Mouse (Mus musculus) adrenal gland, adult 2 months (tissue): Measurements from ENCODE around the gene Ccl25. TPM values are rescaled to one million over a fixed set of nuclear protein-coding genes. Genes with fewer than 3 reads are reported as not detected.

Experiments
- DNase-seq: peaks from one replicate; pipeline ENCODE4 v3.0.0; 2021
- long read RNA-seq: library from polyadenylated mRNA; stranded (forward); transcript quantifications from one replicate; pipeline ENCODE4 v2.0.0, GENCODE M21; 2021
- polyA plus RNA-seq: library from polyadenylated mRNA; depleted of rRNA; stranded (reverse); fragments of >200 nt; gene quantifications from 2 replicates; pipeline ENCODE4 v1.2.3, GENCODE M21; 2012; rRNA removed
- total RNA-seq, 2 experiments: library from RNA; stranded (reverse); gene quantifications; 2 replicates each; pipeline ENCODE4 v1.2.3; 2021

Ccl25 gene
- total RNA-seq = 10 to 100 TPM; 16.0 to 18.6 TPM
- 0.86 and 1.6 TPM in 2 replicates for polyA plus RNA-seq
- long read RNA-seq, partial matches to known transcripts = 0 of 7 reads
- long read RNA-seq, other reads (novel, unspliced or antisense) = 6 of 7 reads

DNA sequence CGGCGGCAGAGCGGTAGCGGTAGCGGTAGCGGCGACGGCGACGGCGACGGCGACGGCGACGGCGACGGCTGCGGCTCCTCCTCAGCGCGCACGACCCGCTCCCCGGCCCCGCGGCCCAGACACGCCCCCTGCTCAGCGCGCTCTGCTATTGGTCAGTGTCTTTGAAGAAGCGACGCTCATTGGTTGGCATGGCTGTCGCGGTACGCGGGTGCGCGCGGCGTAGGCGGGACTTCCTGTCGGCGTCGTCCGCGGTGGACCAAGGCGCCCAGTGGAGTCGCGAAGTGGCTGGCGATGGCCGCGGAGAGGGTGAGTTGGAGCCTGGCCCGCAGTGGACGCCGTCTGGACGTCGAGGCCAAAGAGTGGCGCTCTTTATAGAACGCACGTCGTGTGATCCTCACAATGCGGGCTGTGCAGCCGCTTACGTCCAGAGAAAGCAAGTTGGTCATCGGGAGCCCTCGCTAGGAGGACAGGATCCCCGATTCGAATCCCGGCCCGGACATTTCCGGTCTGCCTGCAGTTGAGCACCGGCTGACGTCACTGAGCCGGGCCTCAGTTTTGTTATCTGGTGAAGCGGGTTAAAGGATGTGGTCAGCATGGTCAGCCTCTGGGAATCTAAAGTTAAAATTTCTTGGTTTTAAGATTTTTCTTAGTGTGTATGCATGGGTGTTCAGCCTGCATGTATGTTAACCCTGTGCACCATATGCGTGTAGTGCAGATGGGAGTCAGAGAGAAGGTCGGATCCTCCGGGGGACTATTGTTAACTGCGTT is at the start of gene Ccl25, which contains the start of gene Elavl1:
Ccl25 (plus strand) TSS at position 228 of the 768 bp plus-strand sequence.
Elavl1 (minus strand) TSS at position 431 of the 768 bp plus-strand sequence.
- DNase-seq = peak; percentile 98

GRCm38 (mm10) chr8:4275275-4276110 is 49.5 kb upstream of the Ccl25 start, which contains the start of gene Timm44:
TSS of gene Timm44 (minus strand) at chr8:4275913.
- peak; percentile 97 for DNase-seq

DNA sequence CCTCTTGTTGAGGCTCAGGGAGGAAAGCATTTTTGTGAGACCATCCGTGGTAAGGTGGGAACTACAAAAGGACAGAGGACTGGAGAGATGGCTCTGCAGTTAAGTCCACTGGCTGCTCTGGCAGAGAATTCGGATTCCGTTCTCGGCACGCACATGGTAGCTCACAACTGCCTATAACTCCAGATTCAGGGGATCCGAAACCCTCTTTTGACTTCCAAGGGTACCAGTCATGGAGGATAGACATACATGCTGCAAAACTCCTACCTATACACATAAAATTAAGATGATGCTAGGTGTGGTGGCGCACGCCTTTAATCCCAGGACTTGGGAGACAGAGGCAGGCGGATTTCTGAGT is 48.9 kb upstream of the Ccl25 start:
- DNase-seq = no peak

DNA sequence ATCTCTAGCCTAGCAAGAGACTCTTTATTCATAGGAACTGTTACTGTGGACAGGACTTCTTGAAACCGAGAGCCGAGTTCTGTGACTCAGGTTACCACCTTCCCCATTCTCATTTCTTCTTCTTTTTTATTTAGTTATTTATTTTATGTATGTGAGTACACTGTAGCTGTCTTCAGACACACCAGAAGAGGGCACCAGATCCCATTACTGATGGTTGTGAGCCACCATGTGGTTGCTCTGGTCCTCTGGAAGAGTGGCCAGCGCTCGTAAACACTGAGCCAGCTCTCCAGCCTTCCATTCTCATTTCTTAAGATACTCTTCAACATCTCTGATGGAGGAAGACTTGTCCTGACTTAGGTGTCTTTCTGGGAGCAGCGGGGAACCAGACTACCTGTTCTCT is 32.3 kb upstream of the Ccl25 start:
- no peak for DNase-seq

DNA sequence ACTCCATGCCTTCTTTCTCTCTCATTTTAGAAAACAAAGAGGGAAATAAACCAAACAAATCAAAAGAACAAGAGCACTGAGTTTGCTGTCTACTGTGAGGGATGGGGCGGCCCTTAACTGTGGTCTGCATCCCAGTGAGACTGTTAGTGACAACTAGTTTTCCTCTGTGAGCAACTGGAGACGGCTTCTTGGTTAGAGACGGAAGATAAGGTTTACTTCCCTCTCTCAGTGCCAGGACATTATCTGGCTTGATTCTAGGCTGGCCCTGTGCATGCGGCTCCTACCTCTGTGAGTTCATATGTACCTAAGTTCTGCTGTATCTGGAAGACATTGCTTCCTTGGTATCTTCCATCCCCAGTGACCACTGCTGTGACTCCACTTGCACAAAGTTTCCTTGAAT is 27.2 kb upstream of the Ccl25 start:
- no peak for DNase-seq

DNA sequence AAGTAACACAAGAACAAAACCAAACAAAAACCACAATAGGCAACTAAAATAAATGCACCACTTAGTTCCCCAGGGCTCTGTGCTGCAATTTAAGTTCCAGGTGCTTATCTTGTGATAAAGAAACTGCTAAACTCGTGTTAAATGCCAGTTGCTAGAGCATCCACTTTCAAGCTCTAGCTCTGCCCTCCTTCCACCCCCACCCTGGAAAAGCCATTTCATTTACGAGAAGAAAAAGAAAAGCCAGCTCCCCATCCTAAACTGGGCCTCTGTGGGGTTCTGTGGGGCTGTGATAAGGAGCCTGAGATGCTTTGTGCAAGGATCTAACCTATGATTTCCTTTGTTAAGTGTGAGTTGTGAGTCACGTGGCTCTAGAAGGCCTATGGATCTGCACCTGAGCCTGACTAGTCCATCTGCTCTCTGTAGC is 20.9 kb upstream of the Ccl25 start:
- no peak for DNase-seq

DNA sequence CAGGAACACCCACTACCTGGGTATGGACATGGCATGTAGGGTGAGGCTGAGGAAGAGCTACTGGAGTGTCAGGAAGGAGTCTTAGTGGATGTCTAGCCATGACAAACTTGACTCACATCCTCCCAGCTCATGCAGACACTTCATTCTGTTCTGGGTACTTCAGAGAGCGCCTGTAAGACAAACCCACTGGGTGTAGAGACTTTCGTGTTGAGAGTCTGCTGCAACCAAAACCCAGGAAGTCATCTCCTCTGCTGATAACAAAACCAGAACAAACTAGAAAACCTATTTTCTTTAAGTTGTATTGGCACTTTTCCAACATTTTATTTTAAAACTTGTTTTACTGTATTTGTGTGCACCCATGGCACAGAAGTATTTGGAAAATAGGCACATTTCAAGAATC is 19.2 kb upstream of the Ccl25 start:
- DNase-seq = no peak

- DNase-seq = no peak
Measured at GRCm38 (mm10) chr8:4312104-4312503, 12.9 kb upstream of the Ccl25 start.

- DNase-seq = no peak
Measured at GRCm38 (mm10) chr8:4313254-4314124, 11.5 kb upstream of the Ccl25 start.

- no peak for DNase-seq
Measured at GRCm38 (mm10) chr8:4314852-4315251, 10.2 kb upstream of the Ccl25 start.

DNA sequence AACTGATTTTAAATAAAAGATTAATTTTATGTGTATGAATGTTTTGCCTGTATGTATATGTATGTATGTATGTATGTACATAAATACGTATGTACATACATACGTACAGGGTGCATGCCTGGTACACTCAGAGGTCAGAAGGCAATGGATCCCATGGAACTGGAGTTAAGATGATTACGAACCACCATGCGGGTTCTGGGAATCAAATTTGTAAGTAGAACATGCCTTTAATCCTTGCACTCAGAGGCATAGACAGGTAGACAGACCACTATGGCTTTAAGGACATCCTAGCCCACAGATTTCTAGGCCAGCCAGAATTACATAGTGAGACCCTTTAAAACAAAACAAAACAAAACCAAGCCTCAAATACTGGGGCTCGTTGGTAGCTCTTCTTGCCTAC is 6.9 kb upstream of the Ccl25 start:
- no peak for DNase-seq

GRCm38 (mm10) chr8:4318796-4319572 is 6.0 kb upstream of the Ccl25 start:
- DNase-seq = no peak

DNA sequence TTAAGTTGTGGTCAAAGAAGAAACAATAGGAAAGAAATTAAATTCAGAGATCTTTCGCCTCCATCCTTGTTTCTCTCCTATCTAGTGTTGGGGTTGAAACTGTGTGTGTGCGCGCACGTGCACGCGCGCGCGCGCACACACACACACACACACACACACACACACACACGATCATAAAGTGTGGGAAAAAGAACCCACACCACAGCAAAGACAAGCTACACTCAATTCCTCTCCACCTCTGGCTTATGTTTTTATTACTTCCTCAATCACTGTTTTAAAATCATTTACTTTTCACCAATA is 5.5 kb upstream of the Ccl25 start:
- DNase-seq = no peak

DNA sequence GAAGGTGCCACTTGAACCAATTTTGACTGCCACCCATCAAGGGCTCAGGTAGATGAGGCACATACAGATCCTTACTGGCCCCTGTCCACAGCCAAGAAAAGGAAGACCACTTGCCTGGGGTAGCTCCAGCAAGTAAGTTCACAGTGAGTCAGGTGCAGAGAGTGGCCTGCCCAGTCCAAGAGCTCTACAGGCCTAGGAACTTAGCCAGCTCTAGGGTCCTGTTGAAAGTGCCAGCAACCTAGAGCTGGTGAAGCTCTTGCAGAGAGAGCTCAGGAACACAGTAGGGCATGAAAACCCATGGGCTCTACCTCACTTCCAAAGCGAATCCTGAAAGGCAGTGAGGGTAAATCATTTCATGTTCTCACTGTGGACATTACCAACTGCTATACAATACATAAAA is 4.6 kb upstream of the Ccl25 start:
- no peak for DNase-seq

DNA sequence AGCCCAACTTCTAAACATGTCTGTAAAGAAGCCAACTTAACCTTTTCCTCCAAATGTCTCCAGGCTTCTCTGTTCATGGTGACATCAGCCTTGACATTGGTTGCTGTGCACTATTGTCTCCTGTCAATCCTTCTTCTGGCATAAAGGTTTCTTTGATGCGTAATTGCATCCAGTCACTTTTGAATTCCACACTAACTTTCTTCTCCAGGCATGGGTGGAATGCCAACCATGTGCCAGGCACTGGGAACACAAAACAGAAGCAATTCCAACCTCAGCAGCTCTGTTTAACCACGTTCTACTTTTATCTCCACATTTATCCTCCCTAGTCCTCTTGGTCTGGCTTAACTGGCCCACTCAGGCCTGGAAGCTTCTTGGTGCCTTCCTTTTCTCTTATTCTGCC is 4.0 kb upstream of the Ccl25 start:
- no peak for DNase-seq

DNA sequence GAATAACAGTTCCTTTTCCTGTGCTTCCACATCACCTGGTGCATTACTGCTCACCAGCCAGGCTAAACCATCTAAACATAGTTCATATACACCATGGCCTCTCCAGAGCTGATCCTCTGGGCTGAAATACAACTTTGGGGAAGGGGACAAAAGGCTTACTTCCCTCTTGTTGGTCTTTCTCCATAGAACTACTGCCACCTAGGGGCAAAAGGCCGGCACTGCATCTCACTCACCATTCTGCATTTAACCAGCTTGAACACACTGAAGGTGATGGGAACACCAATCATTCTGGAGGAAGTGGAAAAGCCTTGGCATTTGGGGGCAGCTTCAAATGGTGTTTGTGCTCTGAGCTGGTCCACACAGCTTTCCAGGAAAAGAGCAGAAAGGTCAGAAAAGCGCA is 2.5 kb upstream of the Ccl25 start:
- peak; percentile 76 for DNase-seq

GRCm38 (mm10) chr8:4323917-4324316 is 1.1 kb upstream of the Ccl25 start:
- no peak for DNase-seq

DNA sequence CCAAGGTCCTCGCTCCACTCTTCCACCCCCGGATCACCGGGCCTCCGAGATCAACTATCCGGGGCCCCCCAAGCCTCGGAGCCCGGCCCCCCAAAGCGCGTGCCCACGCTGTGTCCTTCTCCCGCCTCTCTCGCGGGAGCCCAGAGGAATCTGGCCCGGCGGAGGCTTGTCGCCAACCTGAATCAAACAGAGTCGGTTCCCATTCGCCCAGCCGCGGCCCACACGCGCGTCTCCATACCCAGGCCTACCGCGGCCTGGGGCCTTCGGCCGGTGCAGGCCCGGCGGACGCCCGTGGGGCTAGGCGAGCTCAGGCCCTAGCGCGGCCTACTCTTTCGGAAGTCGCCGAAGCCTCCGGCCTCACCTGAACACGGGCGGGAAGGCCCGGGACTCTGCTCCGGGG is 485 bp upstream of the Ccl25 start:
- DNase-seq = no peak

DNA sequence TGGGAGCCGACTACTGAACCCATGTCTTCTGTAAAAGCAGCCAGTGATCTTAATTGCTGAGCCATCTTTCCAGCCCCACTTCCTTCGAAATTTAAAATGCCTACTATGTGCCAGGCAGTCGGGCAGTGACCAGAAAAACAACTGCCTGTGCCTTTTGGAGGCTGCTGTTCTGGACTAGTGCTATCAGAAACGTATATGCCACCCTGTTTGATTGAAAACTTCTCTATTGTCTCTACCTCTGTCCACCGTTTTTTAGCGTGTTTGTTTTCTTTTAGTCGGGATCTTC is 684 bp downstream of the Ccl25 start:
- DNase-seq = no peak

DNA sequence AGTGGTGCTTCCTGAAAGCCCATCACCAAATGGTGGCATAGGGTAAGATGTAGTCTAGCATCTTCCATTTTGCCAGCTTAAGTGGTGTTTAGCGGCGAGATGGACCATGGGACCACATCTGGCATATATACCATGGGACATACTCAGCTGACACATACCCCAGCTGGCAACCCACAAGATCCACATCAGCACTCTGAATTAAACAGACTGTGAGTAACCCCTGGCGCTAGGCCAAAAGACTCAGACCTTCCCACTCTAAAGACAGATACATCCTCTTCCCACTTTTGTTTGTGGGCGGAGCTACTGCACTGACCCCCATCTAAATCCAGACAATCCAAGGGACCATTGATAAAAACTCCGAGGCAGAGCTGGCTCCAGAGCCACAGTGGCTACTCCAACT is 4.0 kb downstream of the Ccl25 start:
- no peak for DNase-seq

DNA sequence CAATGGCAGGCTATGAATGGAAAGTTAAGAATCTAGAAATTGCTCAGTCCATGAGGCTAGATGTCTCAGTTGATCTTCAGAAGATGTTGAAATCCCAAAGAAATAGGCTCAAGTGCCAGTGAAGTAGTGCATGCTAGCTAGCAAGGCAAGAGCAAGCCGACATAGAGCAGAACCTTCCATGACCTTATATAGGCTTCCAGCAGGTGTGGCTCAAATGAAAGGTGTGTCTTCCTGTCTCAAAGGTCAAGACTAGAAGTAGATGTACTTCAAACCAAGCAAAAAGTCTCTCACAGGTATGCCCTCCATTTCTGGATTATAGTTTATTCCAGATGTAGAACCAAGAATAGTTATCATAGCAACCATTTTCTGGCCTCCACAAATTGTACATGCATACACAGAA is 9.0 kb downstream of the Ccl25 start:
- DNase-seq = no peak

DNA sequence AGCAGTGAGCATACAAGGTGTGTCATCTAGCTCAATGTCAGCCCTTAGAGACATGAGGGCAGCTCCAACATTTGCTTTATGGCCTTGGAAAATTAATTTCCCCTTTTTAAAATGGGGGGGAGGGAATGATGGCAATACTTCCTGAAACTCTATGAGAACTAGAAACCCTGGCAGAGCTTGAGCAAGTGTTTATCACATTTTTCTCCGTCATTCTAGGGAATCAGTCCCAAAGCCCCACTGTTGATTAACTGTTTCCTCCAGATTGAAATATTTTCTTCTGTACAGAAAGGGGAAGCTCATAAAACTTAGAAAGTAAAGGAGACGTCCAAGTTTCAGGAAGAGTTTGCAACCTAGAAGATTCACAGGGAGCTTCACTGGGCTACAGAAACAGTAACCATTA is 10.7 kb downstream of the Ccl25 start:
- no peak for DNase-seq
